Mouse (Mus musculus) NIH3T3 (cell line): ENCODE measurements at regions not wholly inside any gene's neighbourhood (a gene's known extent, or its start where the extent isn't known, plus 50 kb on each side); places are given as distances from the start of the nearest gene placed in this dataset.

Experiments used
- DNase-seq: peaks from one replicate; pipeline ENCODE4 v3.0.0-alpha.2; 2012; ENCODE audit warnings: low read depth

- DNase-seq = no peak
Observed at GRCm38 (mm10) chr9:86230673-86231350, 233.9 kb downstream of the Ube2cbp start.

- DNase-seq = no peak
Observed at GRCm38 (mm10) chr9:86231692-86232091, 233.1 kb downstream of the Ube2cbp start.

GRCm38 (mm10) chr9:86232174-86232573, 232.6 kb downstream of the Ube2cbp start:
- no peak for DNase-seq

GRCm38 (mm10) chr9:86233775-86234174, 231.0 kb downstream of the Ube2cbp start:
- no peak for DNase-seq

- no peak for DNase-seq
Observed at GRCm38 (mm10) chr9:86238691-86239090, 226.1 kb downstream of the Ube2cbp start.

- no peak for DNase-seq
Observed at GRCm38 (mm10) chr9:86240287-86240686, 224.5 kb downstream of the Ube2cbp start.

GRCm38 (mm10) chr9:86240896-86241295, 223.9 kb downstream of the Ube2cbp start:
- no peak for DNase-seq

GRCm38 (mm10) chr9:86250197-86250596, 214.6 kb downstream of the Ube2cbp start:
- DNase-seq = no peak

GRCm38 (mm10) chr9:86251331-86251730, 213.4 kb downstream of the Ube2cbp start:
- DNase-seq = no peak
